Mouse (Mus musculus) olfactory bulb, adult 2 months (tissue): ENCODE measurements at regions not wholly inside any gene's neighbourhood (a gene's known extent, or its start where the extent isn't known, plus 50 kb on each side); places are given as distances from the start of the nearest gene placed in this dataset.

Source experiments
- CTCF ChIP-seq: fragments of 200-500 bp; IDR thresholded peaks from 2 replicates; pipeline ENCODE4 v1.5.1; 2012; ENCODE audit warnings: low read depth, mild to moderate bottlenecking, low read length, moderate library complexity; ENCODE audit not compliant: insufficient read depth
- POLR2A ChIP-seq: fragments of 200-500 bp; IDR thresholded peaks from 2 replicates; pipeline ENCODE4 v1.6.1; 2012; ENCODE audit warnings: mild to moderate bottlenecking, low read depth, low read length, moderate library complexity; ENCODE audit not compliant: insufficient read depth

DNA sequence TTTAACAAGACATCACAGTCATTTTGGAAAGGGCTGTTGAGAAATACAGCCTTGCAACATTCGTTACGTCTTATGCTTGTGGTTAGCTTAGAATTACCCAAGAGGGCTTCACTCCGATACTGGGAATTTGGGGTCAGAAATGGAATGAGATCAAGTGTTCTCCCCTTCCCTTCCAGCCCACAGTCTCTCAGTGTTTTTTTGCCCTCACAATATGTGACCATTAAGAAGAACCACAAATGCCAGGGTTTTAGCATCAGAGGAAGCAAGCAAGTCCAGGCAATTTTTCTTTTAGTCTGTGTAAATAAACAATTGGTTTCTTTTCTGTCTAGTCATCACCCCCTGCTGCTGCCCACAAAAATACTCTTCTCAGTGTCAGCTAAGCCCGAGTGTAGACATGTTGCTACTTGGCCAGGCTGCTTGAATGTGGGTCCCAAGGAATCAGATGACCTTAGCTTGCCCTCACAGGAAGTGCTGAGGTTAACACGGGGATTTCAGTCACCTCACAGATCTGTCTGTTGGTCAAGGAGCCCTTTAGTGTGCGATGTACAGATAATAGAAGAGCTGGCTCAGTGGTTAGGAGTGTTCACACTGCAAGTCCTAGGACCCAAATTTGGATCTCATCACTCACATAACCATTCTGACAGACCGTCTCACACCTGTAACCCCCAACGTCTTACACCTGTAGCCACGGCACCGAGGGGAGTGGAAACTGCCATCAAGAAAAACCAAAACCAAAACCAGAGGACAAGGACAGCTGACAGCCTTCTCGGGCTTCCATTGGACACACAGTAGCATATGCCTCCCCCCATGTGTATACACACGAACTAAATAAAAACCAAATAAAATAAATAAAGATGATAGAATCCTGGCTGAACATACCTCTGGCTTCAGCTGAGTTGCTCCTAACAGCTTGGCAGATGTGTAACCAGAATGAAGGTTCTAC is 81.0 kb downstream of the Arrdc4 start:
- TF ChIP-seq POLR2A (no peak), CTCF (no peak)
